Mouse (Mus musculus) cerebral cortex, adult 2 months (tissue): Measurements from ENCODE around the gene Arid3c.

Experiments
- WGBS: fragments of 180-500 bp; shearing (Covaris S2); methylation state at CpG from one replicate; pipeline ENCODE4 v1.1.7; 2018; 5-methylcytosine and 5-hydroxymethylcytosine counted together

Gene Arid3c

DNA sequence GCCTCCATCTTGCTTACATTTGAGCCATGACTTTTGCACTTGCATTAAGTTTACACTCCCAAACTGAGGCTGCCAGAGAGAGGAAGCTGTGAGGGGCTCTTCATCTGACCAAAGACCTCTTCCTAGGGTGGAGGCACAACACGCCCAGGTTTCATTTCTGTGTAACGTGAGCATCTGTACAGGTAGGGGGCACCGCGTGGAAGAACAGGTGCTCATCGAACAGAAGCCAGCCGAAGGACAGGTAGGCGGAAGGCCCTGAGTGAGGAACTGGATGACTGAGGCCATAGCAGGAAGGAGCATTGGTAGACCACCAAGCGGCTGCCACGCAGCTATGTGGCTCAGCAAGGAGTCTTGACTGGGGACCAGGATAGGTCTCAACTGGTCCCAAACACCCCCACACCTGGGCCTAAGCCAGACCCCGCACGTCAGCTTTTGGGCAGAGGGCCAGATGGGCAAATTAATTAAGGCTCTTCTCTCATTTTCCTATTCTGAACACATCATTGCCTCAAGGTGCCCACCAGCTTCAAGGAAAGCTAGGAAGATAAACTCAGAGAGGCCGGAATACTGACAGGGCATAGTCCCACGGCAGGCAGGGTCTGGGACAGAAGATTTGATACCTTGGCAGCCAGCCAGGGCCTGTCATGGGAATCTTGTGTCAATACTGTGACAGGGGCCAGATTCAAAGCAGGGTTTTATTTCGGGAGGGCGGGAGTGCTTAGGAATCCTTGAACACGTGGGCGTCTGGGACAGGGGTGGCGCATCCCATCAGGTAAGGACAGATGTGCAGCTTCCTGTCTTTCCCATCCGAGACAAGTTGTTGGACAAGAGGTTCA lies 24.8 kb downstream of the Arid3c start:
- 55% methylated on average over 19 of the region's 19 CpGs for WGBS

DNA sequence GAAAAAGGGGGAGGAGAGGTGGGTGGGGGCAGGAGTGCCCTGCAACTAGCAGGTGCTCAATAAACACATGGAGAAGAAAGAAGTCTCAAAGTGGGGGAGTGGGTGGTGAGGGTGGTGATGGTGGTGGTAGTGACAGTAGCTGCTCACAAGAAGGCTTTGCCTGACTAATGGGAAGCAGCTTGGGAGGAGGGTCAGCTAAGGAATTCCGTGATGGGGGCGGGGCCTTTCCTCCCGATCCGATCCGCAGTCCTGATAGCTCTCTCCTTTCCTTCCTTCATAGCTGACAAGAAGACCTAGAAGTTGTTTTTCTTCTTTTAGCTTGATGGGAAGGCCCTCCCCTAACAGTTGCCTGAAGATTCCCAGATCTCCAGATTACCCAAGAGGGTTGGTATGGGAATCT lies 26.3 kb downstream of the Arid3c start:
- 43% methylated on average over 5 of the region's 5 CpGs for WGBS

DNA sequence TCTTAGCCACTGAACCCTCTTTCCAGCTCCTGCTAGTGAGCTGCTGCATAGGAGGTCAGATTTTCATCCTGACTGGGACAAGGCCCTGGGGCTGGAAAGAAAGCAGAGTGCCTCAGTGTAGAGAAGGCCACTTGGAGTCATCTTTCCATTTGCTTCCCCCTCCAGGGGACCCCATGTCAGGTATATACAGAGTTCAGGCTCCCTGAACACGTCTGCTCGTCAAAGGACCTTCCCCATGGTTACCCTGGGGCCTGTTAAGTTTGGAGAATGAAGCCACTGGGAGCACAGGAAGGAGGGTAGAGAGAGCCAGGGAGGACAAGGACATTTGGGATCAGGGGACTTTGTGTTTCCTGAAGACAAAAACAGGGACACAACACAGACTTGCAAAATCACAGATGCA lies 28.7 kb downstream of the Arid3c start:
- 87% methylated on average over 2 of the region's 2 CpGs for WGBS

DNA sequence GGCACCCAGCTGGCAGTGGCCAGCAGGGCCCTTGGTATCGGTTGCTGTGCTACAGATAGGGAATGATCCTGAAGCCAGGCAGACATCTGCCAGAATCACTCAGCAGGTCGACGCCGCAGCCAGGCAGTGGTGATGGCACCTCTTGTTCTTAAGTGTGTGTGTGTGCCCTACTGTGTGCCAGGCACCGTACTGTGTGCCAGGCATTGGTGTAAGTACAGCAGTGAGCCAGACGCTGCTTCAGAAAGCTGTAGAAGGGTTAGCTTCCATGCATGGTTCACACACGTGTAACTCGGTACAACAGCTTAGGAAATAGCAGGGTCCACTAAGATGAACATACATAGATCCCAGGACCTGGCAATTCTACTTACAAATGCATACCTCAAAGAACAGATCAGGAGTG lies 30.7 kb downstream of the Arid3c start:
- WGBS = 90% methylated on average over 3 of the region's 8 CpGs

DNA sequence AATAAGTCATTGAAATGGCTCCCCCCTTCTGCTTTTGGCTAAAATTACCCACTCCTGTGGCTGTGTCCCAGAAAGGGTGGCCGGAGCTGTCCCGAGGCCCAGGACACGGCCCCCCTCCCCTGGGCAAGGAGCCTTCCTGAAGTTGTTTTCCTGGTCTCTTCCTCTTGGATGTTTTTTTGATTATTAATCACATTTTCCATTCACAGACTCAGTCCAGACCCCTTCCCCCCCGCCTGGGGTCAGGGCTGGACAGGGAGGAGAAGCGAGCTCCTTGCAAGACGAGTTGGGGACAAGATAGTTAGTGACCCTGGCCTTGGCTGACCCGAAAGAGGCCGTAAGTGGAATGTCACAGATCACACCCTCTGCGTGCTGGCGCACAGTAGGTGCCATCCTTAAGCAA lies 31.2 kb downstream of the Arid3c start, which contains the start of gene Il11ra1:
Il11ra1 (plus strand) TSS at position 207 of the 400 bp plus-strand sequence.
- 78% methylated on average over 10 of the region's 10 CpGs for WGBS

DNA sequence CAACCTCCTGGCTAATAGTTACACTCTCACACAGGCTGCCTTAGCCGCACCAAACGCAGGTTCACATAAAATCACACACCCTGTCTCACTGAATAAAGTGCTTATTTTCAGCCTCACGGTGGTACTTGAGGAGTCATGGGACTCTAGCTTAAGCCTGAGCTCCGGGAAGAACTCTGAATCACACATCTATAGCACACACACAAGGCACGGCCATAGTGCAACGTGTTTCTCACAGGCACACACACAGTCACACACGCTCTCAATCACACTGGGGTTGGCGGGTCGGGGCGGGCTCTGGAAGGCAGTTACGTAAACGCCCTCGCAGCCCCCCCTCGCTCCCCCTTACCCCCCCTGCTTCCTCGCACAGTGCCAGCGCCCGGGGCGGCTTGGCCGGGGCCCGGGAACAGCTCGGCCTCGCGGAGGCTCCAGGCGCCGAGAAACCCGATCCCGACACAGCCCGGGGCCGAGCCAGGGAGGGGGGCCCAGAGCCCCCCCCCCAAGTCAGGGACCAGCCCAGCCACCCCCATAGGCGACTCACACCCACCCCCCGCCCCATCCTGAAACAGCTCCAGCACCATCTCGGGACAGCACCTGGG lies 32.4 kb downstream of the Arid3c start:
- 12% methylated on average over 24 of the region's 32 CpGs for WGBS

DNA sequence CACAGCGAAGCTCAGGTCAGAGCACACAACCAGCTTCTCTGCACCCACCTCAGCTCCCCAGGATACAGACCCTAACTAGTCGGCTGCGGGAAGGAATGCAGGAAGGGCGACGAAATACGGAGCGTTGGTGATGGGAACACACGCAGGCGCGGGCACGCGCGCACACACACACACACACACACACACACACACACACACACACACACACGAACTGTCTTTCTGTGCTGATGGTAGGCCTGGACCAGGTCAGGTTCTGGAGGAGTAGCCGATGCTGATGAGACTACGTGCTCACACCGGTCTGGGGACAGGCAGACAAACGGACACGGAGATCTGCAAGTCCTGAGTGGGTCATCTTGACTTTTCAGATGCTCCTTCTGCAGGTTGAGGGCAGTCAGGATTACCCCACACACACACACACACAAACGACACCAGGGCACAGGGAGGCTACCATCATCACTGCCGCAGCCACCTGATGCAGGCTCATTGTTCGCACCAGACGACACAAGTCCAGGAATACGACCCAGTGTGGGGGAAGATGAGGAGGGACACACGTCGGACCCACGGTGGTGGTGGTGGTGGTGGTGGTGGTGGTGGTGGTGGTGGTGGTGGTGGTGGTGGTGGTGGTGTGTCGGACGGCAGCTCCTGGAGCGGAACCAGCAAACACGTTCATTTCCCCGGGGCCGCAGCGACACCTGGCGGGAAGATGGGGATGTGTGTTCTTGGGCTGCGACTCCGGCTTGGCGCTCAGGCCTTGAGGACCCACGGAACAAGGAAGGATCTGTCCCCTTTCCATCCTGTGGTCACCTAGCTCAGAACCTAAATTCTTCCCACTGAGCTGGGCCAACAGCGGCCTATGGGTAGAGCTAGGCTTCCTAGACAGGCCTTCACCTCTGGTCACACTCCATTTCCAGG lies 33.8 kb downstream of the Arid3c start, which contains the start of gene Cntfr:
Cntfr (minus strand) TSS at position 160 of the 912 bp plus-strand sequence.
- WGBS = 23% methylated on average over 35 of the region's 40 CpGs

DNA sequence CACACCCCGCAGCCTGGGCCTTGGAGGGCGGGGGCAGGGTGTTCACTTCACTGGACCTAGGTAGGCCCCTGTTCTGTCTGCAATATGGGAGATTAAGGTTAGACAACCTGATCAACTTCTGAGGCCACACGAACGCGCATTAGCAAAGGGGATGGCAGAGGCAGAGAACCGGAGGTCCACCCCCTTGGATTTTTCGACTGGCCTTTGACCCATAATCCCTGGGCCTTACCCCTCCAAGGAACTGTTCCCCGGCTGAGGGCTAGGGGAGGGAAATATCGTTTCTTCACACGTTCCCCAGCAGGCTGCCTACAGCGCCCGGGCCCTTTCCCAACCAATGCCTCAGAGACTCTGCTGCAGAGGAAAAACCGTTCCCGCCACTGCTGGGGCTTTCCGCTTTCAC lies 34.5 kb downstream of the Arid3c start:
- WGBS = 42% methylated on average over 14 of the region's 15 CpGs

DNA sequence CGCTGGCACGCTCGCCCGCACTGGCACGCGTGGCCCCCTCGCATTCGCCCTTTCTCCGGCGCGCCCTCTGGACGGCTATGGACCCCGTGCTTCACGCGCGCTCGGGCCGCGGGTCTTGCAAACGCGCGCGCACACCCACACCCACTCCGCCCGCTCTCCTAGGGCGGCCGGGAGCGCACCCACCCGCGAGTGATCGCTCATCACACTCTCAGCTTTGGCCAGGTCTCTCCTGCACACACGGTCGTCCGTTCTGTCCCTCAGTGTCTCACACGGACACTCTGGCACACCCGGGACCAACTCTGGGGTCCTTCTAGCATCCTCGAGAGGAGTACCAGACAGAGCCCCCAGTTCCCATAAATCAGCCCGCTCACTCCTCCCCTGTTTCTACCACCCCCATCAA lies 35.1 kb downstream of the Arid3c start:
- 8% methylated on average over 21 of the region's 38 CpGs for WGBS

DNA sequence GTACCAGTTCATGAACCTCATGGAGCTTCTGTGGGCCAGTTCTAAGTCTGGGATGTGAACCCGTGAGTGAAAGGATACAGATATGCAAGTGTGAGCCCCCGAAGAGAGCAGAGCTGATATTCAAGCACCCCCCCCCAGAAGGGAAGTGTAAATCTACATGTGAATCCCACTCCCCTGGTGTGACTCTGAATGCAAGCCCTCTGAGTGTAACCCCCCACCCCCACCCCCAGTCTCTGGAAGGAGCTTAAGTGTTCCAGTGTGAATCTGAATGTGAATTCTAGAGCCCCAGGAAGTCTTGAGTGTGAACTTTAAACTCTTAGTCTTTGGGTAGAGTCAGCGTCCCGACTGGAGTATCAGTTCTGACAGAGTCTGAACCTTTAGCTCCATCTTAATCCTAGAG lies 37.4 kb downstream of the Arid3c start:
- 37% methylated on average over 4 of the region's 4 CpGs for WGBS

DNA sequence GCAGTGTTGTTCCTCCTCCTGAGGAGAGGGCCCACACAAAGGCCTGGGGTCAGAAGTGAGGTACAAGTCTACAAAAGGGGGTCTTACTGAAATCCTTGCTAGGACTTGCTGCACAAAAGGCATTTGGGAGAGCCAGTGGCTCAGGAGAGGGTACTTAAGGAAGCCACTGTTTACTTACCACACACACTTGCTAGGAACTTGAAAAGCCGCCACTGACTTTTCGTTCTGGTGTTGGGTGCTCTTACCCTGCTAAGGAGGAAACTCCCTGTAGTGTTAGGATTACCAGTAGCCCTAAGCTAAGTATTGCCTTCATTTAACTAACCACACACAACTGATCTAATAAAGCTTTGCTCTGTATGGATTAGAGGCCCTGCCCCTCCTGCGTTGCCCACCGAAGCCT lies 40.9 kb downstream of the Arid3c start:
- WGBS = no CpG with 5 or more reads among the region's 4 CpGs

DNA sequence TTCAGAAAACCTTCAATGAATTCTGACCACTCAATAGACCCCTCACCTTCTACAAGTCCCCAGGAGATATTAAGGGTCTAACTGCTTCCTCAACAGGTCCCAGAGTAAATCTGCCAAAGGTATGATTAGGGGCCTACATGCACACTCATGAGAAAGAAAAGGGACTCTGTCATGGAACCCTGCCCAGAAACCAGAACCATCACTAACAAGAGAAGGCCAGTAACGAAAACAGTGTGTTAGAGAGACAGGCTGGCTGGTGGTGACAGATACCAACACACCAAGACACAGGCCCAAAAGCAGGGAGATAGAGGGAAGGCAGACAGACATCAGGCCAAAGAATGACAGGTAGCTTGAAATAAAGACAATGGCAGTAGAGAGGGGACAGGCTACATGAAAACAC lies 42.4 kb downstream of the Arid3c start:
- 35% methylated on average over 1 of the region's 1 CpGs for WGBS

DNA sequence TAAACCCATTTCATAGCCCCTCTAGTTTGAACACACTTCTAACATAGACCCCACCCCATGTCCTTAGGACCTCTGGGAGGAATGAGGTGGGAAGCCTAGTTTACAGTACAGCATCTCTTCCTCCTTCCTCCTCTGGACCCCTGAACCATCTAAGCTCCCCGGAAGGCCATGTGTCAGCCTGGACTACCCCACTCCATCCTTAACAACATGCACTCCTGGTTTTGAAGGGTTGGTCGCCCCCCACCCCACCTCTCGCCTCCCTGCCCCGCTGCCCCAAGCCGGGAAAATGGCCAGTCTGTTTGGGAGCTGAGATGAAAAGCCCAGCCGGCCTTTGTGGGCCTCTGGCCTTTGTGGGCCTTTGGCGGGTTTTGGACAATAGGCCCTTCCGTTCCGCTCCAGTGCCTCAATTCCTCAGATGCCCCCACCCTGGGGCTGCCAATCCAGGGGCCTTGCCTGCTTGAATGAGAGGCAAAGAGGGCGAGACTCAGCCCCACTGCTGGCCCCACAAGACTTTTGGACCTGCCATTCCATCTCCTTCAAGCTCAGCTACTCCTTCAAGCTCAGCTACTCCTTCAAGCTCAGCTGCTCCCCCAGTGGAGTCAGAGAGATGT lies 45.0 kb downstream of the Arid3c start:
- 64% methylated on average over 10 of the region's 10 CpGs for WGBS

DNA sequence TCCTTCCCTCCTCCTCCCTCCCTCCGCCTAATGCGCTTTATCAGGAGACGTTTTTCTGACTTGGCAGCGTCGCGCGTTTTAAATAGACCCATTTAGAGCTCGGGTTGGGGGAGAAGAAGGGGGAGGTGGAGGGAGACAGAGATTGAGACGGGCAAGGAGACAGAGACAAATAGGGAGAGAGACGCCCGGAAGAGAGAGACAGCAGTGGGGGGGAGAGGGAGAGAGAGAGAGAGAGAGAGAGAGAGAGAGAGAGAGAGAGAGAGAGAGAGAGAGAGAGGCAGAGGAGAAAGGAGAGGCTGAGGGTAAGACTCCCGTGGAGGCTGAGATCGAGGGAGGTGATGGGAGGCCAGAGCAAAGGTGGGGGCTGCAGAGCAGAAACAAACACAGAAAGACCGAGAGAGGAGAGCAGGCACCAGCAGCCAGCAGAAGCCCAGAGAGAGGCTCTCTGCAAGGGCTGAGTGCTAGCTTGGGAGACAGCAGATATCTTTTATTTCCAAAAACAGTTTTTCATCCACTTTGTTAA lies 46.0 kb downstream of the Arid3c start:
- 7% methylated on average over 13 of the region's 14 CpGs for WGBS

DNA sequence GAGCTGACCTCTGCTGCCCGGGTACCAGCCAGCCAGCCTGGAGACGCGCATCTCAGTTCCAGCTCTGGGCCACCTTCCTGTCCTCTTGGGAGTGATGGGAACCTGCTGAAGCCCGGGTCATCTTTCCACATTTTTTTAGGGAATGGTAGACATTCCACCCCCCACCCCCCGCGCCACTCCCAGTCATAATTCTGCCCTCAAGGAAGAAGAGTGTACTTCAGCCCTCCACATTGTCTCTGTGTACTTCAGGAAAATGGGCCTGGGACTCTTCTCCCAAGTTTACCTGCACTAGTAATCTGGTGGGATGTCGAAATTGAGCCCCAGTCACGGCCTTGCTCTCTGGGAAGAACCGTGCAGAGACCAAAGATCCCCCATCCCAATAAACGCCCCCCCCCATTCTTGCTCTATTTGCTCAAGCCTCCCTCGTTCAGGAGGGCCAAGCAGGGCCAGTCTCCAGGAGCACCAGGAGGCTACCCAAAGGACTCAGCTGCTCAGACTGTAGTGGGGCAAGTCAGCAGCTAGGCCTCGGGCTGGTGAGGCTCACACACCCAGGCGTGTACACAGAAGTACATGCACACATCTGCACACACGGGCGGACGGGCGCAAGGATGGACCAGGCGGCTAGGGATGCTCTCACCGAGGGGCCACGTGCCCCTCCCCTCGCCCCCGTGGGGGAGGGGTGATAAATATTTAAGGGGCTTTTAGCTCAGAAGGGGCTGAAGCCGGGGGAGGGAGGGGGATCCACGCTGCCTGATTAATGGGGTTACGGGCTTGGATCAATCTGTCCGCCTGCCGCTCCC lies 46.6 kb downstream of the Arid3c start:
- 22% methylated on average over 27 of the region's 27 CpGs for WGBS

DNA sequence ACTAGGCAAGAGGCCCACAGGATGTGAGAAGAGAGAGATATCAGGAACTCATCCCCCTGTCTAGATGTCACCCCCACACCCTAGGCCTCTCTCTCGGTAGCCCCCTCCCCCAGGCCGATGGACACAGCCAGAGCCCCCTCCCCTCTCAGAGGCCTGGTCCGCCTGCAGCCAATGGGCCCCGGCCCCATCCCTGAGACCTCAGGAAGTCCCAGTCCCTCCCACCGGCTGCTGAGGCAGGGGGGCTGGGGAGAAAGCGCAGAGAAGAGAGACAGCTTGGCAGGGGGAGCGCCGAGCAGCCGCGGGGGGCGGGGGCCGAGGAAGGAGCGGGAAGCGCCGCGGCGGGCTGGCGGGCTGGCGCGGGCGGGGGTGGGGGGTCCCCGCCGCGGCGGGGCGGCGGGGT lies 47.6 kb downstream of the Arid3c start:
- 0% methylated on average over 23 of the region's 27 CpGs for WGBS

DNA sequence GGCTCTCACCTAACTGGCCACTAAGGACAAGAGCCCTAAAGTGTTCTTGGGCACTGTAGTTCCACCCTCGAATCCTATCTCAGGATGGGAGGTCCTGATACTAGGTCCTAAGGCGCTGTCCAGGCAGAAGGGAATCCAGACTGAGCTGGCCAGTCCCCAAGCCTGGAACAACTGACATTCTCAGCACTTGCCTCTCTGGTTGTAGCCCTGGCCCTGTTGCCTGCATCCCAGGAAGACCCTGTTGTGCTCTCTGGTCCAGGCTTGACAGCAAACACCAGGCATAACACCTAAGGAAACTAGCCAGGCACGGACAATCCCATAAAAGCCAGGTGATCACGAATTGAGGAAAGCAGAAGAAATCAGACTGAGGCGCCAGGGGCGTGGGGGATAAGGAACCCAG lies 48.2 kb downstream of the Arid3c start:
- WGBS = 56% methylated on average over 6 of the region's 6 CpGs

DNA sequence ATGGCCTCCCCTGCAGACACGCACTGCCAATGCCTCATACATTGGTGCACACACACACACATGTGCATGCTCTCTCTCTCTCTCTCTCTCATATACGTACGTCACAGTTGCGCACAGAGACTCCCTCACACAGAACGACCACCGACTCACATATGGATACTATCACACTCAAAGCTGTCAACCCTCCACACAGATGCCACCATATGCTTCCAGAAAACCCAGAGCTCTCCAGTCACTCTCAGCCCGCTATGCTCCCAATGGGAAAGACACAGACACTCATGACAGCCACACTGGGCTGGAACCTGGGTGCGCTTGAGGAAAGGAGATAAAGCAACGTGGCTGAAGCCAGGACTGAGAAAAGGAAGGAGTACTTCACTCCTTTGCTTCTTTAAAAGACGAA lies 49.0 kb downstream of the Arid3c start:
- 51% methylated on average over 10 of the region's 10 CpGs for WGBS

DNA sequence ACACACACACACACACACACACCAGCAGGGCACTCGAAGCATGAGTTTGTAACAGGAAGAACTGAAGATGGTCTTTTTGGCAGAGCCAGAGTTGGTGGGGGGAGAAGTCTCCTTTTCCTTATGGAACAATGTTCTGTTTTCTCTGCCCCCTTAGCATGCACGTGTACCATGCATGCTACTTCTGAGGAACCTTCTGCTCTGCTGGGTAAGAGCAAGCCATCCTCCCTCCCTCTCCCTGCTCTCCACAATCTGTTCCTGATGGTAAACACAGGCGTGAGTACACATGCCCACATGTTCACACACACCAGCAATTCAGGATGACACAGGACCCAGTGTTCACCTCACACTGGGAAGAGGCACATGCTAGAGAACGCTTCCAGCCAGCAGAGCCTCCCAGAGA lies 49.8 kb downstream of the Arid3c start:
- WGBS = 42% methylated on average over 4 of the region's 4 CpGs

DNA sequence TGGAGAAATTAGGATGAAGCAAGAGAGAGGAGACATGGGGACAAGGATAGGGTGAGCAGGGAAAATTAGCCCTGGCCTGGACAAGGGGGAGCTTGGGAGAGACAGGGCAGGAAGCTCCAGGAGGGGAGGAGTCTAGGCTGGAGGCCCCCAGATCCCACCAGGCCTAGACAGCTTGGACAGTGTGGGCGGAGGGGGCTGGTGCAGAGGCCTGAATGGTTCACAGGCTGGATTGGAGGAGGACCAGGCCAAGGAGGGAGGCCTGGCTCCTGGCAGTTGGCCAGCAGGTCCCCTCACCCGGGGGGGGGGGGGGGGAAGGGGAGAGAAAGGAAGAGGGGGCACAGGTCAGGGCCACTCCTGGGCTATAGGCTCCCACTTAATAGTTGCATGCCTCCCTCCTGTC lies 51.7 kb downstream of the Arid3c start:
- WGBS = 63% methylated on average over 1 of the region's 2 CpGs

DNA sequence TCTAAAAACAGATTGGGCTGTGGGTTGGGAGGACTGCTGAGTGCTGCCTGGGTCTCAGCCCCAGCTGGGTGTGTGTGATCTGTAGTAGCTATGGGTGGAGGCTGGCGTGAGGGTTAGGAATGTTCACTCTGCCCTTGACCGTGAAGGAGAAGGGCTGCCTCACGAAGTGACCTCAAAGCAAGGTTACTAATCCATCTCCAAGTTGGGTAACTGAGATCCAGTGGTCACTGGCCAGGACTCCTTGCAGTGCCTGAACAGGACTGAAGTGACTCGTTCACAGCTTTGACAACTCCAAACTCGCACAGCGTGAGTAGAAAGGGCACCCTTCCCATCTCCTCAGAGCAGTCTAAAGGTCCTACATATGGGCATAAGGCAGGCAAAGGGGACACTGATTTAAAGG lies 52.1 kb downstream of the Arid3c start:
- 73% methylated on average over 6 of the region's 6 CpGs for WGBS
